Mouse (Mus musculus): ENCODE results near the gene Slf2. TPM values are rescaled to one million over a fixed set of nuclear protein-coding genes. Genes with fewer than 3 reads are reported as not detected.
A peak's percentile ranks its signal among the peaks of the same experiment; 100 is the strongest.

Gene Slf2
- total and polyA plus RNA-seq, 2 experiments: 7.9 to 15.1 TPM

DNA sequence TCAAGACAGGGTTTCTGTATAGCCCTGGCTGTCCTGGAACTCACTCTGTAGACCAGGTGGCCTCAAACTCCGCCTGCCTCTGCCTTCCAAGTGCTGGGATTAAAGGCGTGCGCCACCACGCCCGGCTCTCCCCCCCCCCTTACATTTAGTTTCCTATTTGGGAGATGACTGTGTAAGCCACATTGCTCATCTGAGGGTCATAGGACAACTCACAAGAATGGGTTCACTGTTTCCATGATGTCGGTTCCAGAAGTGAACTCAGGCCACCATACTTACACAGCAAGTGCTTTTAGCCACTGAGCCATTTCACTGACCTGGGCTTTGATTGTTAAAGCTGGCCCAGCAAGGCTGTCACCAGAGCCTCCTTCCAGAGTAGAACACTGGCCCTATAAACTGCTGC is 46.2 kb downstream of the Slf2 start:
- Histone ChIP-seq H3K27ac (replicated peaks; ENCODE audit: insufficient read depth, low read depth, low read length) (no peak overlapping the region), H3K4me3 (ENCODE audit: insufficient read depth, low read depth, low read length) (no peak overlapping the region), H3K79me2 (ENCODE audit: control insufficient read depth, insufficient read depth, low read length) (no peaks in the 10 kb centered on the region), H3K4me1 (ENCODE audit: control insufficient read depth, insufficient read depth, low read length) (no peaks in the 10 kb centered on the region), H3K36me3 (ENCODE audit: control insufficient read depth, insufficient read depth, low read length) (peaks cover 61% of the 10 kb centered on the region), H3K27me3 (ENCODE audit: control insufficient read depth, insufficient read depth, low read length) (no peaks in the 10 kb centered on the region), H3K9ac (ENCODE audit: low read depth, low read length) (no peak overlapping the region)
- no peak for TF ChIP-seq POLR2A (IDR thresholded peaks at IDR 0.05; ENCODE audit: extremely low read depth, insufficient read depth, low read length)
- no peak for TF ChIP-seq CTCF (IDR thresholded peaks at IDR 0.05; ENCODE audit: low read depth, low read length)
- no peak for DNase-seq (ENCODE audit: extremely low read depth, low read depth, low spot score)
- WGBS: 88% methylated on average over 6 of the region's 6 CpGs

DNA sequence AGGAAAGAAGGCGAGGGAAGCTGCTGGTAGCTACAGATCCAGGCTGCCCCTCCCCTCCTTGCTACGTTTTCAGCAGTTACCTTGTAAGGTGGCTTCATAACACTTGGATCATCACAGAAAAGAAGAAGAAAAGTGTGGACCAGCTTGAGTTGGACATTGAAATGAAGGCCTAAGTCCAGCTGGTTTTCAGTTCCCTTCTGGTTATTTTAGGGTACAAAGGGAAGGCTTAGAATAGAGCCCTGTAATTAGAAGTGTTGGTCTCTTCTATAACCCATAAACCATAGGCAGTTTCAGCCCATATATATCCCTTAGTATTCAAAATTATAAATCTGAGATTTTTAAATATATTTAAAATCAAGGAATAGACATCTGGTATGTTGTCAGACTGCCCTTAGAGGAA is 49.8 kb downstream of the Slf2 start:
- H3K36me3 ChIP-seq (ENCODE audit: control insufficient read depth, insufficient read depth, low read length): peaks cover 29% of the 10 kb centered on the region
- no peak for TF ChIP-seq POLR2A (IDR thresholded peaks at IDR 0.05; ENCODE audit: extremely low read depth, insufficient read depth, low read length)
- no peak for TF ChIP-seq CTCF (IDR thresholded peaks at IDR 0.05; ENCODE audit: low read depth, low read length)
- 100% methylated on average over 2 of the region's 2 CpGs for whole genome bisulfite sequencing
- no peak for DNase-seq (ENCODE audit: extremely low read depth, low read depth, low spot score)
- H3K79me2 ChIP-seq (ENCODE audit: control insufficient read depth, insufficient read depth, low read length): no peaks in the 10 kb centered on the region
- no peak overlapping the region for H3K27ac ChIP-seq (replicated peaks; ENCODE audit: insufficient read depth, low read depth, low read length)
- no peaks in the 10 kb centered on the region for H3K27me3 ChIP-seq (ENCODE audit: control insufficient read depth, insufficient read depth, low read length)
- no peak overlapping the region for H3K9ac ChIP-seq (ENCODE audit: low read depth, low read length)
- peaks cover 22% of the 10 kb centered on the region for H3K4me1 ChIP-seq (ENCODE audit: control insufficient read depth, insufficient read depth, low read length)
- no peak overlapping the region for H3K4me3 ChIP-seq (ENCODE audit: insufficient read depth, low read depth, low read length)

DNA sequence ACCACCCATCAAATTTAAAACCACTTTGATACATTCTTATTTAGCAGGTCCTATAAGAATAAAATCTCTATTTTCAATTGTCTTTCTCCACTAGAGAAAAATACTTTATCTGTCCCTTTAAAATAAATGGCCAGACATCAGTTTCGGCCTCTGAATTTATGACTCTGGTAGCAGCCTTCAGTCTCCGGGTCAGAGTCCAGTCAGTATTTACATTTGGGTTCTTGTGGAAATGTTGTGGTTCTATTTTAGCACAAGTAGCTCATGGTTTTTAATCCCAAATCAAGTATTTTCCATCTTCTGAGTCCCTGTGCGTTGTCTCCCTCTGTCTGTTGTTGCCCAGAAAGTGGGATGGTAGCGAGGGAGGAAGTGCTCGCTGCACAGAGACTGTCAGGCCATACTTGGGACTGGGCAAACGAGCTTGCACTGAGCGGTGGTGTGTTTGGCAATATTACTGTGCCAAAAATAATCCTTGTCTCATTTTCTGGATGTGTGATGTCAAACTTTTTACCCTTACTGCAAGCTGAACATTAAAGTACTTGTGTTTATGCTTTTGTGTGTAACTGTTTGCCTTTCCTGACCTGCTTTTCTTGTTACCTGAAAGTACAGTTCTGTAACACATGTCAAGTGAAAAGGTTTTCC is 51.6 kb downstream of the Slf2 start:
- H3K9ac ChIP-seq (ENCODE audit: low read depth, low read length): peak overlapping the region; percentile 28; the same call in 1 of the 2 replicates
- 17% methylated on average over 7 of the region's 7 CpGs for WGBS
- TF ChIP-seq CTCF (IDR thresholded peaks at IDR 0.05; ENCODE audit: low read depth, low read length): no peak
- no peak for TF ChIP-seq POLR2A (IDR thresholded peaks at IDR 0.05; ENCODE audit: extremely low read depth, insufficient read depth, low read length)
- H3K27me3 ChIP-seq (ENCODE audit: control insufficient read depth, insufficient read depth, low read length): no peaks in the 10 kb centered on the region
- H3K4me3 ChIP-seq (ENCODE audit: insufficient read depth, low read depth, low read length): no peak overlapping the region
- DNase-seq (ENCODE audit: extremely low read depth, low read depth, low spot score): peak; percentile 89
- H3K79me2 ChIP-seq (ENCODE audit: control insufficient read depth, insufficient read depth, low read length): no peaks in the 10 kb centered on the region
- peak overlapping the region; percentile 76 for H3K27ac ChIP-seq (replicated peaks; ENCODE audit: insufficient read depth, low read depth, low read length)
- peaks cover 15% of the 10 kb centered on the region for H3K36me3 ChIP-seq (ENCODE audit: control insufficient read depth, insufficient read depth, low read length)
- H3K4me1 ChIP-seq (ENCODE audit: control insufficient read depth, insufficient read depth, low read length): peaks cover 23% of the 10 kb centered on the region

DNA sequence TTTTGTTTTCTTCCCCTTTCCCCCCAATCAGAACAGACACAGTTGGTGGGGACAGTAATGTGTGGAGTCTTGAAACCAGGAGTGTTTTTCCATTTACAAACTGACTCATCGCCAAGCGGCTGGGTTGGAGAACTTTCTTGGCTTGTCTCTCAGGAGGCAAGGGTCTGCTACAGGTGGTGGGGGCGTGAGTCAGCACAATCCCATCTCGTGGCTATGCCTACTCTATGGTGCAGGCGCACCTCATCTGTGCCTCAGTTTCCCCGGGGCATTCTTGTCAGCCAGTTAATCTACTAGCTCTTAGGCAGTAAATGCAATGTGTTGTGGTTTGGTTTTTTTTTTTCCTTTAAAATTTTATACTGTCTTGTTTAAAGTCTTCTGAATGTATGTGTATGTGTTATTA is 52.4 kb downstream of the Slf2 start:
- DNase-seq (ENCODE audit: extremely low read depth, low read depth, low spot score): peak; percentile 32
- H3K27me3 ChIP-seq (ENCODE audit: control insufficient read depth, insufficient read depth, low read length): no peaks in the 10 kb centered on the region
- peaks cover 11% of the 10 kb centered on the region for H3K36me3 ChIP-seq (ENCODE audit: control insufficient read depth, insufficient read depth, low read length)
- no peaks in the 10 kb centered on the region for H3K79me2 ChIP-seq (ENCODE audit: control insufficient read depth, insufficient read depth, low read length)
- peaks cover 26% of the 10 kb centered on the region for H3K4me1 ChIP-seq (ENCODE audit: control insufficient read depth, insufficient read depth, low read length)
- H3K4me3 ChIP-seq (ENCODE audit: insufficient read depth, low read depth, low read length): no peak overlapping the region
- 63% methylated on average over 6 of the region's 6 CpGs for WGBS
- peak overlapping the region; percentile 50 for H3K27ac ChIP-seq (replicated peaks; ENCODE audit: insufficient read depth, low read depth, low read length)
- no peak for TF ChIP-seq POLR2A (IDR thresholded peaks at IDR 0.05; ENCODE audit: extremely low read depth, insufficient read depth, low read length)
- TF ChIP-seq CTCF (IDR thresholded peaks at IDR 0.05; ENCODE audit: low read depth, low read length): no peak
- H3K9ac ChIP-seq (ENCODE audit: low read depth, low read length): no peak overlapping the region

DNA sequence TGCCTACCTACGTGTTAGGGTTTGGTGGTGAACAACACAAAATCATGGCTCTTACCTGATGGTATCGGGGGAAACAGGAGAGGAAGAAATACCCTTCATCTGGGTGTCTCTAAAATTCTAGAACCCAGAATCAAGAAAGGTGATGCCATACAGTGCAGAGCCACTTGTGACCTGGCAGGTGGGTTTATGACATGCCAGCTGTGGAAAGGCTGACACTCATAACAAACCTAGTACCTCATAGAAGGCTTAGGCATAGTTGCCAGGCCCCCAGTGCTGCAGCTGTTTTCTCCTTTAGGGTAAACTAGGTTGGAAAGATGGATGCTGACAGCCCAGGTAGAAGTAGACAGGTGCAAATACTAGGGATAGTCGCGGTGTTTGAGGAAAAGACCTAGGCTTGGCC is 53.5 kb downstream of the Slf2 start:
- Histone ChIP-seq H3K4me1 (ENCODE audit: control insufficient read depth, insufficient read depth, low read length) (peaks cover 28% of the 10 kb centered on the region), H3K27ac (replicated peaks; ENCODE audit: insufficient read depth, low read depth, low read length) (peak overlapping the region; percentile 69)
- 65% methylated on average over 4 of the region's 4 CpGs for WGBS

More for the DNA sequence above, 53.5 kb downstream of the Slf2 start:
- Histone ChIP-seq H3K79me2 (ENCODE audit: control insufficient read depth, insufficient read depth, low read length) (no peaks in the 10 kb centered on the region), H3K4me3 (ENCODE audit: insufficient read depth, low read depth, low read length) (no peak overlapping the region), H3K36me3 (ENCODE audit: control insufficient read depth, insufficient read depth, low read length) (peaks cover 5% of the 10 kb centered on the region; the same call in 1 of the 2 replicates), H3K9ac (ENCODE audit: low read depth, low read length) (no peak overlapping the region), H3K27me3 (ENCODE audit: control insufficient read depth, insufficient read depth, low read length) (no peaks in the 10 kb centered on the region)
- no peak for TF ChIP-seq POLR2A (IDR thresholded peaks at IDR 0.05; ENCODE audit: extremely low read depth, insufficient read depth, low read length)
- no peak for TF ChIP-seq CTCF (IDR thresholded peaks at IDR 0.05; ENCODE audit: low read depth, low read length)
- DNase-seq (ENCODE audit: extremely low read depth, low read depth, low spot score): no peak
